Mouse (Mus musculus) spleen, adult 2 months (tissue): ENCODE data around the gene Disp2. TPM values are rescaled to one million over a fixed set of nuclear protein-coding genes. Genes with fewer than 3 reads are reported as not detected.

Experiments
- DNase-seq, 2 experiments: peaks; one replicate each; pipeline versions ENCODE4 v3.0.0 to v3.0.0-alpha.2; 2012 to 2021; ENCODE audit warnings: low spot score in 2 of 2, low read depth in 1 of 2
- H3K27ac ChIP-seq: fragments of 200-500 bp; 2 replicates; pipeline ENCODE4 v1.5.1; 2012; ENCODE audit warnings: low read length, inconsistent platforms; ENCODE audit not compliant: insufficient read depth
- H3K27me3 ChIP-seq: fragments of 200-500 bp; 2 replicates; pipeline ENCODE4 v1.6.1; 2012; ENCODE audit warnings: mild to moderate bottlenecking, moderate library complexity, low read length, inconsistent platforms; ENCODE audit not compliant: control insufficient read depth, insufficient read depth
- H3K36me3 ChIP-seq: fragments of 200-500 bp; 2 replicates; pipeline ENCODE4 v1.6.1; 2012; ENCODE audit warnings: mild to moderate bottlenecking, low read length, inconsistent platforms; ENCODE audit not compliant: control insufficient read depth, insufficient read depth
- H3K4me1 ChIP-seq: fragments of 200-500 bp; 2 replicates; pipeline ENCODE4 v1.6.1; 2011; ENCODE audit warnings: inconsistent platforms; ENCODE audit not compliant: control insufficient read depth, insufficient read depth, insufficient read length
- H3K4me3 ChIP-seq: fragments of 200-500 bp; 2 replicates; pipeline ENCODE4 v1.5.1; 2011; ENCODE audit warnings: mild to moderate bottlenecking, inconsistent platforms; ENCODE audit not compliant: insufficient read depth, insufficient read length; ENCODE audit errors: extremely low read depth
- CTCF ChIP-seq: fragments of 200-500 bp; IDR thresholded peaks from 2 replicates; pipeline ENCODE4 v1.5.1; 2011; ENCODE audit warnings: mild to moderate bottlenecking, inconsistent platforms; ENCODE audit not compliant: insufficient read depth, insufficient read length, insufficient replicate concordance; ENCODE audit errors: extremely low read depth
- POLR2A ChIP-seq: fragments of 200-500 bp; IDR thresholded peaks from 2 replicates; pipeline ENCODE4 v1.6.1; 2011; ENCODE audit warnings: low read depth, low read length, inconsistent platforms
- WGBS: fragments of 180-500 bp; shearing (Covaris S2); methylation state at CpG from one replicate; pipeline ENCODE4 v1.1.7; 2018; 5-methylcytosine and 5-hydroxymethylcytosine counted together
- polyA plus RNA-seq: library from polyadenylated mRNA; depleted of rRNA; stranded (reverse); fragments of >200 nt; gene quantifications from 2 replicates; pipeline ENCODE4 v1.2.3, GENCODE M21; 2012; rRNA removed

The Disp2 gene
- polyA plus RNA-seq, 1 experiment: 0.09 TPM

DNA sequence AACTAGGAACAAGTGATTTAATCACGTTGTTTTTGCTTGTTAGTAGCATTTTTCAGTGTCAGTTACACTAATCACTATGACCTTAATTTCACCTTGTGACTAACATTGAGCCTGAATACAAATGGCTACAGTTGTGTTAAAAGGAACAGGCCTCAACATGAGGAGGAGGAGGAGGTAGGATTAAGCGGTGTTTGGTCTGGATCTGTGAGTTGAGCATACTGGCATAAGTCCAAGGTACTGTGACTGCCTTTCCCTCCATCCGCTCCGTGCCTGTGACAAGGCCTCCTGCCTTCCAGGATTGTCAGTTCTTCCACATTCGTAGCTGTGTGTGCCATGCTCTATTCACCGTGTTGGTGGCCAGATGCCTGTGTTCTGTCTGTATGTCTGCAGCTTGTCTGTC lies 55.6 kb downstream of the Disp2 start:
- WGBS: 90% methylated on average over 6 of the region's 6 CpGs
- no peak overlapping the region for H3K4me3 ChIP-seq
- H3K27me3 ChIP-seq: no peaks in the 10 kb centered on the region
- 0 out of 2 replicates have a peak, but pooled peaks cover 1% of the 10 kb centered on the region for H3K36me3 ChIP-seq
- no peak overlapping the region for H3K27ac ChIP-seq
- DNase-seq: no peak
- no peaks in the 10 kb centered on the region for H3K4me1 ChIP-seq
- no peak for TF ChIP-seq POLR2A
- TF ChIP-seq CTCF: no peak

- no peak overlapping the region for H3K27ac ChIP-seq
- no peaks in the 10 kb centered on the region for H3K4me1 ChIP-seq
- no peaks in the 10 kb centered on the region for H3K27me3 ChIP-seq
- no peaks in the 10 kb centered on the region for H3K36me3 ChIP-seq
- 30% methylated on average over 5 of the region's 5 CpGs for WGBS
- no peak for DNase-seq
- TF ChIP-seq CTCF (no peak), POLR2A (no peak)
- no peak overlapping the region for H3K4me3 ChIP-seq
Measured at GRCm38 (mm10) chr2:118838330-118838729, 58.8 kb downstream of the Disp2 start.

DNA sequence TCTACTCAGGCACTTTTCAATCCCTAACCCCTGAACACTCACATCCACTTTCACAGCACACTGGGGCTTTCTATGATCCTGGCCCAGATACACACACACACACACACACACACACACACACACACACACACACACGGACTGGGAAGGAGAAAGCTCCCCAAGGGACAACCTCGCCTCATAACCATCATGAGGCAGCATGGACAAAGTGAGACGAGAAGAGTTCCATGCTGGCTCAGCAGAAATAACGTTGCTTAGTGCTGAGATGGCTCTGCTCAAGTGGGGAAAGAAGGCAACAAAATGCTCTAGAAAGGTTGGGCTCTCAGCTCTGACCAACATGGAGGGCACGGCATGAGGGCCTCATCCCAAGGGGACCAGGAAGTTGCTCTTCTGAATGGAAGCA lies 61.7 kb downstream of the Disp2 start:
- Histone ChIP-seq H3K4me1 (no peaks in the 10 kb centered on the region), H3K27ac (no peak overlapping the region), H3K4me3 (no peak overlapping the region), H3K36me3 (no peaks in the 10 kb centered on the region), H3K27me3 (no peaks in the 10 kb centered on the region)
- TF ChIP-seq POLR2A: no peak
- TF ChIP-seq CTCF: no peak
- DNase-seq: no peak
- whole genome bisulfite sequencing: 75% methylated on average over 5 of the region's 5 CpGs

DNA sequence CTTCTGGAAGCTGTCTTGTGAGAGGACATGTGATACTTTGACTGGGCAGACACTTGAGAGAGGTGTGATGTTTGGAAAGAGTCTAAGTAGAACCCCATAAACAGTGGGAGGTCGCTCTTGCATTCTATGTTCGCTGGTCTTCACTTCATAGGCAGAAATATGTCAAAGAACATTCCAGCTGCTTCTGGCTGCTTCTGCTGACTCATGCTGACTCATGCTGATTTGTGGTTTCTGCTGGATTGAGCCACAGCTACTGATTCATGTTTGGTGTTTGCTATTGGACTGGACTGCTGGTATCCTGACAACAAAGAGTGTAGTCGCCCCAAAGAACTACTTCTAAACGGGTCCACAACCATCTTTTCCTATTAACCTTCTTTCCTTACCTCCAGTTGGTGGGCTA lies 62.3 kb downstream of the Disp2 start:
- H3K27ac ChIP-seq: no peak overlapping the region
- no peak for DNase-seq
- TF ChIP-seq CTCF: no peak
- TF ChIP-seq POLR2A: no peak
- no peaks in the 10 kb centered on the region for H3K36me3 ChIP-seq
- 64% methylated on average over 4 of the region's 4 CpGs for WGBS
- no peaks in the 10 kb centered on the region for H3K27me3 ChIP-seq
- no peak overlapping the region for H3K4me3 ChIP-seq
- H3K4me1 ChIP-seq: no peaks in the 10 kb centered on the region

GRCm38 (mm10) chr2:118844427-118844826 lies 64.9 kb downstream of the Disp2 start:
- H3K36me3 ChIP-seq: no peaks in the 10 kb centered on the region
- H3K4me3 ChIP-seq: no peak overlapping the region
- H3K4me1 ChIP-seq: no peaks in the 10 kb centered on the region
- H3K27me3 ChIP-seq: no peaks in the 10 kb centered on the region
- H3K27ac ChIP-seq: no peak overlapping the region
- DNase-seq: no peak
- TF ChIP-seq CTCF (no peak), POLR2A (no peak)
- 88% methylated on average over 3 of the region's 3 CpGs for WGBS

DNA sequence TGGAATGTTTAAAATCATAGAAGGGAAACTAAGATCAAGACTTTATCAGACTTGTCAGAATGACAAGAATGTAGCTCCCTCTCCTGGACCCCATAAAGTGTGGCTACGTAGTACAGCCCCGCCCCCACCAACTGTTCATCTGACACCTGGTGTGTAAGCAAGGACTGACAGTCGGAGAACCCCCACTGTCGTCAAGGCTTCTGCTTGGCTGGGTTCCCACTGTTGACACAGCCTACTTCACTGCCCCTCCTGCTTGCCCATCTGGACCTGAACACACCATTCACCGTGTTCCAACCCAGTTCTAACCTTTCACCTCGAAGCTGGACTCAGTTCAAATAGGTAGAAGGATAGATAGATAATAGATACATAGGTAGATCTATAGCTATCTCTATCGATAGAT lies 66.7 kb downstream of the Disp2 start:
- H3K4me3 ChIP-seq: no peak overlapping the region
- H3K27me3 ChIP-seq: no peaks in the 10 kb centered on the region
- WGBS: 39% methylated on average over 7 of the region's 7 CpGs
- no peaks in the 10 kb centered on the region for H3K4me1 ChIP-seq
- H3K36me3 ChIP-seq: no peaks in the 10 kb centered on the region
- no peak for DNase-seq
- no peak overlapping the region for H3K27ac ChIP-seq
- TF ChIP-seq CTCF (no peak), POLR2A (no peak)

DNA sequence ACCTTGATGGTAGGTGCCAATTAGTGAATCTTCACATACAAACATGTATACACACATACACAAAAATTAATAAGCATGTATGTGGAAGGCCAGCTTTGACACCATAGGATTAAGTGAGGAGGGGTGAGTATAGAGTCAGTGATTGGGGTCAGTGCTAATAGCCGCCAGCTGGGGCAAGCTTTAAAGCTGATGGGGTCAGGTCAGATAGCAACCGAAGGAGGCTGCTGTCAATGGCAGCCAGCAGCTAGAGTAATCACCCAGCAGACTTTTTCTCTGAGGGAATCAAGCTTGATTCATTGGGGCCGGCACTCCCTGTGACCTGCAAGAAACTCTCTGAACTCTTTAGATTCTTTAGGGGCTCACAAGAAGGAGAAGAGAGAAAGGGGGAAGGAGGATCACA lies 72.2 kb downstream of the Disp2 start:
- WGBS: 85% methylated on average over 2 of the region's 3 CpGs
- H3K27ac ChIP-seq: no peak overlapping the region
- H3K4me3 ChIP-seq: no peak overlapping the region
- H3K36me3 ChIP-seq: no peaks in the 10 kb centered on the region
- no peaks in the 10 kb centered on the region for H3K27me3 ChIP-seq
- DNase-seq: no peak
- TF ChIP-seq POLR2A (no peak), CTCF (no peak)
- H3K4me1 ChIP-seq: no peaks in the 10 kb centered on the region

Other genes starting within 250 kb of the Disp2 start
- gene Bmf, start 230.0 kb upstream of the Disp2 start, polyA plus RNA-seq: 24.8 and 32.4 TPM in 2 replicates
- gene Bub1b, start 181.5 kb upstream of the Disp2 start, polyA plus RNA-seq: 5.0 and 5.7 TPM in 2 replicates
- gene Pak6, start 116.4 kb upstream of the Disp2 start, polyA plus RNA-seq: 0.33 and 0.45 TPM in 2 replicates
- 0.02 and 0.04 TPM in 2 replicates for gene Ankrd63, start 75.8 kb upstream of the Disp2 start, polyA plus RNA-seq
- gene Plcb2, start 51.3 kb upstream of the Disp2 start, polyA plus RNA-seq: 37.0 and 41.7 TPM in 2 replicates
- gene Inafm2, start 34.0 kb upstream of the Disp2 start, polyA plus RNA-seq: 8.7 and 12.1 TPM in 2 replicates
- 2.6 and 3.1 TPM in 2 replicates for gene Ccdc9b, start 17.1 kb upstream of the Disp2 start, polyA plus RNA-seq
- gene Phgr1, start 7.0 kb upstream of the Disp2 start, polyA plus RNA-seq: 0.28 and 0.36 TPM in 2 replicates
- gene Knstrn, start 34.3 kb downstream of the Disp2 start, polyA plus RNA-seq: 3.7 and 4.2 TPM in 2 replicates
- gene Ivd, start 82.2 kb downstream of the Disp2 start, polyA plus RNA-seq: 31.1 and 36.7 TPM in 2 replicates
- 22.2 and 26.0 TPM in 2 replicates for gene Bahd1, start 120.7 kb downstream of the Disp2 start, polyA plus RNA-seq
- gene Chst14, start 146.8 kb downstream of the Disp2 start, polyA plus RNA-seq: 7.0 and 8.2 TPM in 2 replicates
- 3.9 and 4.0 TPM in 2 replicates for gene Ccdc32, start 249.7 kb downstream of the Disp2 start, polyA plus RNA-seq